Mouse (Mus musculus): ENCODE measurements around the gene Rack1.

DNA sequence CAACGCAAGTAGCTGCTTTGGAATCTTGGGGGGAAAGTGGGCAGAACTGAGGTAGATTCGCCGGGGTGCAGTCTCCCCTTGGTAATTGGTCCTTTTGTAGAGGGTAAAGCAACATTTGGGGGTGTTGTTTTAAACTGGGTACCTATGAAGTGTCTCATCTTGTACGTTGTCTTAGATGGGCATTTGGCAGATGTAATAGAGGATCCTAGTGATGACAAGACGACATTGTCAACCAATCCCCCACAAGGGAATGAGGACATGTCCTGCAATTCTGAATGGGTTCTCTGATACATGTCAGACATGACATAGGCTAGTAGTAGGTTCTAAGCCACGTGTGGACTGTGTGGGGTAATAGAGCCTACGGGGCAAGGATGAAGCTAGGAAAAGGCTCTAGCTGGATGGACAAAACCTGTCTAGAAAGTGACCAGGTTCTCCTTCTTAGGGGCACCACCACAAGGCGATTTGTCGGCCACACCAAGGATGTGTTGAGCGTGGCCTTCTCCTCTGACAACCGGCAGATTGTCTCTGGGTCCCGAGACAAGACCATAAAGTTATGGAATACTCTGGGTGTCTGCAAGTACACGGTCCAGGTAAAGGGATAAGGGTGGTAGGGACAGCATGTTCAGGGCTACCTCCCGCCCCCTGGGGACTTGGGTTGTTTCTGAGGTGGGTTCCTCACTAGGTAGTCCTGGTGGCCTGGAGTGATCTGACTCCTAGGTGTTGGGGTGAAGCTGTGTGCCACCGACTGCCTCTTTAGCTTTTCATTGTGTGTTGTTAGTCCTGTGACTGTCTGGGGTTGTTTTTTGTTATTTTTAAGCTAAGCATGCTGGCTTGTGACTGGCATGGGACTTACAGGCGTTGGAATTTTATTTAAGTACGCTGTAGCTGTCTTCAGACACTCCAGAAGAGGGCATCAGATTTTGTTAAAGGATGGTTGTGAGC, 2.0 kb downstream of the Rack1 start:
- TF ChIP-seq EP300 (IDR thresholded peaks at IDR 0.05; ENCODE audit: low read length) (no peak), CTCF (conservative IDR thresholded peaks at IDR 0.05 in 1 of 2, IDR thresholded peaks at IDR 0.05 in 1 of 2; ENCODE audit: low read depth in 2 of 2, low read length in 2 of 2) (no peak), MAZ (IDR thresholded peaks at IDR 0.05; ENCODE audit: low read depth, low read length) (no peak), ZNF384 (IDR thresholded peaks at IDR 0.05; ENCODE audit: low read depth, low read length) (no peak), POLR2A (IDR thresholded peaks at IDR 0.05; ENCODE audit: low read depth, low read length) (peak; percentile 45), TCF12 (IDR thresholded peaks at IDR 0.05; ENCODE audit: low read depth, low read length) (no peak), JUN (IDR thresholded peaks at IDR 0.05; ENCODE audit: insufficient read depth, low read depth, low read length) (no peak), MEF2A (IDR thresholded peaks at IDR 0.05; ENCODE audit: borderline replicate concordance, low read depth, low read length) (no peak), ZC3H11A (IDR thresholded peaks at IDR 0.05; ENCODE audit: low read depth, low read length) (no peak), RAD21 (IDR thresholded peaks at IDR 0.05; ENCODE audit: low read depth, low read length) (no peak)
